Mouse (Mus musculus) erythroblast, embryonic 14.5 days (primary cell): Measurements from ENCODE around the gene Ubp1. TPM values are rescaled to one million over a fixed set of nuclear protein-coding genes. Genes with fewer than 3 reads are reported as not detected.

Experiments
- H3K27me3 ChIP-seq: 2 replicates; pipeline ENCODE4 v1.6.1; 2012; ENCODE audit warnings: inconsistent platforms; ENCODE audit not compliant: control insufficient read depth
- H3K36me3 ChIP-seq: 2 replicates; pipeline ENCODE4 v1.6.1; 2012; ENCODE audit warnings: mild to moderate bottlenecking, inconsistent platforms; ENCODE audit not compliant: control insufficient read depth
- H3K4me1 ChIP-seq: 2 replicates; pipeline ENCODE4 v1.6.1; 2012; ENCODE audit warnings: inconsistent platforms; ENCODE audit not compliant: control insufficient read depth
- H3K4me3 ChIP-seq: replicated peaks from 2 replicates; pipeline ENCODE3; 2012; ENCODE audit warnings: moderate library complexity, mild to moderate bottlenecking, inconsistent platforms
- H3K9me3 ChIP-seq: 2 replicates; pipeline ENCODE4 v1.6.1; 2012; ENCODE audit warnings: low read length, inconsistent platforms, mixed read lengths; ENCODE audit not compliant: control insufficient read depth
- GATA1 ChIP-seq: IDR thresholded peaks from 2 replicates; pipeline ENCODE4 v1.6.1; 2012; ENCODE audit warnings: low read length, inconsistent platforms, mixed read lengths
- TAL1 ChIP-seq: IDR thresholded peaks from 3 replicates; pipeline ENCODE4 v1.6.1; 2012; ENCODE audit warnings: low read length, inconsistent platforms, mixed read lengths
- polyA plus RNA-seq: library from polyadenylated mRNA; stranded (reverse); fragments of >175 nt; gene quantifications from 2 replicates; pipeline ENCODE4 v1.2.3, GENCODE M21; 2012

The Ubp1 gene
- polyA plus RNA-seq, 1 experiment: 7.2 TPM

- H3K36me3 ChIP-seq: peaks cover 100% of the 10 kb centered on the region
Observed at GRCm38 (mm10) chr9:113963718-113964117, 33.0 kb downstream of the Ubp1 start.

GRCm38 (mm10) chr9:113964415-113964814, 33.7 kb downstream of the Ubp1 start:
- H3K27me3 ChIP-seq: no peaks in the 10 kb centered on the region
- peaks cover 4% of the 10 kb centered on the region for H3K9me3 ChIP-seq
- H3K4me1 ChIP-seq: peaks cover 61% of the 10 kb centered on the region
- TF ChIP-seq TAL1 (no peak), GATA1 (no peak)
- peaks cover 100% of the 10 kb centered on the region for H3K36me3 ChIP-seq
- H3K4me3 ChIP-seq: no peak overlapping the region

More at GRCm38 (mm10) chr9:113963718-113964117, 33.0 kb downstream of the Ubp1 start:
- Histone ChIP-seq H3K27me3 (no peaks in the 10 kb centered on the region), H3K9me3 (peaks cover 4% of the 10 kb centered on the region), H3K4me1 (peaks cover 54% of the 10 kb centered on the region), H3K4me3 (no peak overlapping the region)
- TF ChIP-seq GATA1 (no peak), TAL1 (no peak)

- peaks cover 4% of the 10 kb centered on the region for H3K9me3 ChIP-seq
- peaks cover 84% of the 10 kb centered on the region for H3K4me1 ChIP-seq
- no peak overlapping the region for H3K4me3 ChIP-seq
- peaks cover 100% of the 10 kb centered on the region for H3K36me3 ChIP-seq
- no peak for TF ChIP-seq TAL1
- no peak for TF ChIP-seq GATA1
- no peaks in the 10 kb centered on the region for H3K27me3 ChIP-seq
Observed at GRCm38 (mm10) chr9:113966838-113967237, 36.1 kb downstream of the Ubp1 start.

GRCm38 (mm10) chr9:113968967-113969366, 38.2 kb downstream of the Ubp1 start:
- H3K27me3 ChIP-seq: no peaks in the 10 kb centered on the region
- peaks cover 100% of the 10 kb centered on the region for H3K36me3 ChIP-seq
- peak overlapping the region; percentile 77 for H3K4me3 ChIP-seq
- peaks cover 84% of the 10 kb centered on the region for H3K4me1 ChIP-seq
- TF ChIP-seq TAL1 (peak; percentile 100), GATA1 (peak; percentile 96)
- H3K9me3 ChIP-seq: no peaks in the 10 kb centered on the region

GRCm38 (mm10) chr9:113969399-113969798, 38.7 kb downstream of the Ubp1 start:
- Histone ChIP-seq H3K9me3 (no peaks in the 10 kb centered on the region), H3K36me3 (peaks cover 100% of the 10 kb centered on the region), H3K4me1 (peaks cover 84% of the 10 kb centered on the region), H3K27me3 (no peaks in the 10 kb centered on the region), H3K4me3 (peak overlapping the region; percentile 77)
- no peak for TF ChIP-seq TAL1
- TF ChIP-seq GATA1: no peak

- Histone ChIP-seq H3K9me3 (no peaks in the 10 kb centered on the region), H3K36me3 (peaks cover 100% of the 10 kb centered on the region), H3K27me3 (no peaks in the 10 kb centered on the region), H3K4me3 (peak overlapping the region; percentile 77), H3K4me1 (peaks cover 79% of the 10 kb centered on the region)
- TF ChIP-seq TAL1: no peak
- TF ChIP-seq GATA1: no peak
Observed at GRCm38 (mm10) chr9:113970041-113970440, 39.3 kb downstream of the Ubp1 start.

- no peak for TF ChIP-seq TAL1
- TF ChIP-seq GATA1: no peak
- peaks cover 100% of the 10 kb centered on the region for H3K36me3 ChIP-seq
- peak overlapping the region; percentile 77 for H3K4me3 ChIP-seq
Observed at GRCm38 (mm10) chr9:113971615-113972014, 40.9 kb downstream of the Ubp1 start.

GRCm38 (mm10) chr9:113973857-113974256, 43.1 kb downstream of the Ubp1 start:
- no peak overlapping the region for H3K4me3 ChIP-seq
- TF ChIP-seq GATA1 (no peak), TAL1 (no peak)
- H3K27me3 ChIP-seq: no peaks in the 10 kb centered on the region
- peaks cover 49% of the 10 kb centered on the region for H3K4me1 ChIP-seq
- H3K9me3 ChIP-seq: peaks cover 2% of the 10 kb centered on the region; the same call in 1 of the 2 replicates
- peaks cover 100% of the 10 kb centered on the region for H3K36me3 ChIP-seq

More at GRCm38 (mm10) chr9:113971615-113972014, 40.9 kb downstream of the Ubp1 start:
- H3K4me1 ChIP-seq: peaks cover 68% of the 10 kb centered on the region
- no peaks in the 10 kb centered on the region for H3K27me3 ChIP-seq
- peaks cover 2% of the 10 kb centered on the region; the same call in 1 of the 2 replicates for H3K9me3 ChIP-seq

GRCm38 (mm10) chr9:113974945-113975344, 44.2 kb downstream of the Ubp1 start:
- Histone ChIP-seq H3K4me1 (peaks cover 47% of the 10 kb centered on the region), H3K36me3 (peaks cover 100% of the 10 kb centered on the region)

GRCm38 (mm10) chr9:113975442-113975841, 44.7 kb downstream of the Ubp1 start:
- peaks cover 100% of the 10 kb centered on the region for H3K36me3 ChIP-seq
- TF ChIP-seq TAL1 (no peak), GATA1 (no peak)
- H3K9me3 ChIP-seq: peaks cover 2% of the 10 kb centered on the region; the same call in 1 of the 2 replicates
- no peaks in the 10 kb centered on the region for H3K27me3 ChIP-seq
- H3K4me1 ChIP-seq: peaks cover 47% of the 10 kb centered on the region
- H3K4me3 ChIP-seq: no peak overlapping the region

More at GRCm38 (mm10) chr9:113974945-113975344, 44.2 kb downstream of the Ubp1 start:
- TF ChIP-seq TAL1 (no peak), GATA1 (no peak)
- no peak overlapping the region for H3K4me3 ChIP-seq
- H3K9me3 ChIP-seq: peaks cover 2% of the 10 kb centered on the region; the same call in 1 of the 2 replicates
- H3K27me3 ChIP-seq: no peaks in the 10 kb centered on the region
